Mouse (Mus musculus) cerebellum, postnatal 4 days (tissue): Measurements from ENCODE around the gene Emcn.
A peak's percentile ranks its signal among the peaks of the same experiment; 100 is the strongest.

Source experiments
- DNase-seq, 2 experiments: peaks; one replicate each; pipeline ENCODE4 v3.0.0; 2022; ENCODE audit warnings: low spot score in 2 of 2, mixed read lengths in 1 of 2

Emcn gene

GRCm38 (mm10) chr3:137415451-137416086, 74.7 kb downstream of the Emcn start:
- peak in 1 of 2 experiments; percentile 25 for DNase-seq

GRCm38 (mm10) chr3:137418636-137419035, 77.8 kb downstream of the Emcn start:
- no peak for DNase-seq

GRCm38 (mm10) chr3:137429516-137429915, 88.6 kb downstream of the Emcn start:
- no peak for DNase-seq

- peak in 1 of 2 experiments; percentile 19 for DNase-seq
Measured at GRCm38 (mm10) chr3:137464902-137465629, 124.2 kb downstream of the Emcn start.

GRCm38 (mm10) chr3:137465953-137466352, 125.1 kb downstream of the Emcn start:
- DNase-seq = peak in 1 of 2 experiments; percentile 10

GRCm38 (mm10) chr3:137466766-137467165, 125.9 kb downstream of the Emcn start:
- no peak for DNase-seq

- no peak for DNase-seq
Measured at GRCm38 (mm10) chr3:137467386-137467785, 126.5 kb downstream of the Emcn start.

GRCm38 (mm10) chr3:137472145-137472544, 131.3 kb downstream of the Emcn start:
- no peak for DNase-seq

GRCm38 (mm10) chr3:137479761-137480339, 139.0 kb downstream of the Emcn start:
- DNase-seq = no peak

GRCm38 (mm10) chr3:137481157-137481556, 140.3 kb downstream of the Emcn start:
- no peak for DNase-seq
